Mouse (Mus musculus) hindbrain, embryonic 11.5 days (tissue): ENCODE data around the gene Psmg1. TPM values are rescaled to one million over a fixed set of nuclear protein-coding genes. Genes with fewer than 3 reads are reported as not detected.

Experiments
- ATAC-seq: fragments of 200-750 bp; cut with Nextera tagmentation; 2 replicates; pipeline ENCODE4 v1.8.0; 2017; ENCODE audit warnings: mild to moderate bottlenecking, moderate TSS enrichment, moderate library complexity; ENCODE audit not compliant: low FRiP score
- DNase-seq: peaks from one replicate; pipeline ENCODE4 v3.0.0-alpha.2; 2015; ENCODE audit warnings: low spot score
- H3K27ac ChIP-seq: fragments of 300-500 bp; sonication (generic); 2 replicates; pipeline ENCODE4 v1.5.1; 2014; ENCODE audit warnings: mild to moderate bottlenecking, low read depth, low read length
- H3K27me3 ChIP-seq: fragments of 300-500 bp; sonication (generic); 2 replicates; pipeline ENCODE4 v1.6.1; 2014; ENCODE audit warnings: mild to moderate bottlenecking, low read length, moderate library complexity, mixed read lengths; ENCODE audit not compliant: control insufficient read depth, insufficient read depth
- H3K36me3 ChIP-seq: fragments of 300-500 bp; sonication (generic); 2 replicates; pipeline ENCODE4 v1.6.1; 2014; ENCODE audit warnings: mild to moderate bottlenecking, low read length, moderate library complexity, mixed read lengths; ENCODE audit not compliant: control insufficient read depth, insufficient read depth
- H3K4me1 ChIP-seq: fragments of 300-500 bp; sonication (generic); replicated peaks from 2 replicates; pipeline ENCODE4 v1.6.1; 2014; ENCODE audit warnings: low read length, mixed read lengths; ENCODE audit not compliant: control insufficient read depth, insufficient read depth
- H3K4me2 ChIP-seq: fragments of 300-500 bp; sonication (generic); replicated peaks from 2 replicates; pipeline ENCODE4 v1.6.1; 2014; ENCODE audit warnings: mild to moderate bottlenecking, low read depth, low read length
- H3K4me3 ChIP-seq: fragments of 300-500 bp; sonication (generic); 2 replicates; pipeline ENCODE4 v1.5.1; 2014; ENCODE audit warnings: low read depth, low read length
- H3K9ac ChIP-seq: fragments of 300-500 bp; sonication (generic); 2 replicates; pipeline ENCODE4 v1.6.1; 2014; ENCODE audit warnings: low read depth, low read length
- H3K9me3 ChIP-seq: fragments of 300-500 bp; sonication (generic); 2 replicates; pipeline ENCODE4 v1.6.1; 2016; ENCODE audit warnings: low read length; ENCODE audit not compliant: control insufficient read depth
- WGBS: fragments of 180-500 bp; shearing (Covaris S2); extraction: QIAGEN DNeasy Blood & Tissue Kit; methylation state at CpG from one replicate; pipeline ENCODE4 v1.1.7; 2014; 5-methylcytosine and 5-hydroxymethylcytosine counted together
- polyA plus RNA-seq: library from polyadenylated mRNA; unstranded; fragments of >200 nt; fragmentation: Nextera tagmentation; extraction: Ambion mirVana; gene quantifications from 2 replicates; pipeline ENCODE4 v1.2.1, GENCODE M21; 2014

Psmg1 gene
- polyA plus RNA-seq, result 90.0 and 94.2 TPM in 2 replicates

DNA sequence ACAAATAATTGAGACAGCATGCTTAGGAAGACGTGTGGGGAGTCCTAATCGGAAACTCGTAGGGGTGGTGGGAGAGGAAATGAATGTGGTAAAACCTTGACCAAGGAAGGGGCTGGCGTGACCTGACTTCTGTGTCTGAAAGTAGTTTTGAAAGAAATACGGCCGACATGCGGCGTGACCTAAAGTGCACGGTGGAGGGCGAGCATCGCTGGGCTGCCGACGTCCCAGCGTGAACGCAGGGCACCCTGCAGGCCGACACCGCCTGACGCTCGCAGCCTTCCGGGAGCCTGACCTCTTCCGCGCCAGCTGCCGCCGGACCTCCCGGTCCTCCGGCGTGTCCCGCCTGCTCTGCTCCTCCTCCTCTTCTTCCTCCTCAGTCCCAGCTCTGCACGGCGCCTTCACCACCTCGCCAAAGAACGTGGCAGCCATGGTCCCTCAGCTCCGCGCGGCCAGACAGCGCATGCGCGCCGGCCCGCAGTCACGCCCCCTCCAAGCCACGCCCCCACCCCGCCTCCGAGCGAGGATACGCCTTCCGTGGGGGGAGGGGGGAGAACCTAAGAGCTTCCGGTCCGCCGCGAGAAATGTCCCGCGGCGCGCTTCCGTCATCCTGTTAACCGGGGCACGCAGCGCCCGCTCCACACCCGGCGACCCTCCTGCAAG, at the start of gene Psmg1:
Gene Psmg1 (minus strand): TSS at position 499 of the 660 bp plus-strand sequence.
- H3K27me3 ChIP-seq, result no peaks in the 10 kb centered on the region
- no peaks in the 10 kb centered on the region for H3K4me1 ChIP-seq
- peak within 1 kb of the TSS; percentile 80 for H3K4me3 ChIP-seq
- DNase-seq (peak; percentile 98), ATAC-seq (peak; percentile 95)
- peak within 1 kb of the TSS; percentile 81 for H3K9ac ChIP-seq
- peak within 1 kb of the TSS; percentile 83 for H3K27ac ChIP-seq
- H3K9me3 ChIP-seq, result no peaks in the 10 kb centered on the region
- WGBS, result under 1% methylated on average over 60 of the region's 62 CpGs
- H3K36me3 ChIP-seq, result no peaks in the 10 kb centered on the region
- H3K4me2 ChIP-seq, result peak within 1 kb of the TSS; percentile 73

DNA sequence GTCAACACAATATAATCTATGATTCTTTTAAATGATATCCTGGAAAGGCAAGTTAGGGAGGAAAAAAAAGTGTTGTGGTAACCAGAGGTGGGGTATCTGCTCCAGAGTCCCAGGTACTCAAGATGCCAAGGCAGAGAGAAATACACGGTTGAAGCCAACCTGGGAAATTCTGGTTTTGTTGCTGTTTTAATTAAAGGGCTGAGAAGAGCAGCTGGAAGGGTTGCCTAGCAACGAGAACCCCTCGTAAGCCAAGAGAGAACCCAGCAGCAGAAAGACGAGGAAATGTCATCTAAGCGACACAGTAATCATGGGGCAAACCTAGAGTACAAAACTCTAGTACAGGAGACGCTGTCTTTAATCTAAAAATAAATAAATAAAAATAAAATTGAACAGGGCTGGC, 48.8 kb upstream of the Psmg1 start:
- Histone ChIP-seq H3K4me2 (no peak overlapping the region), H3K27ac (no peak overlapping the region), H3K9ac (no peak overlapping the region), H3K9me3 (no peaks in the 10 kb centered on the region), H3K4me3 (no peak overlapping the region), H3K36me3 (peaks cover 13% of the 10 kb centered on the region), H3K4me1 (no peaks in the 10 kb centered on the region), H3K27me3 (no peaks in the 10 kb centered on the region)
- DNase-seq (no peak), ATAC-seq (no peak)
- WGBS, result 73% methylated on average over 6 of the region's 6 CpGs

DNA sequence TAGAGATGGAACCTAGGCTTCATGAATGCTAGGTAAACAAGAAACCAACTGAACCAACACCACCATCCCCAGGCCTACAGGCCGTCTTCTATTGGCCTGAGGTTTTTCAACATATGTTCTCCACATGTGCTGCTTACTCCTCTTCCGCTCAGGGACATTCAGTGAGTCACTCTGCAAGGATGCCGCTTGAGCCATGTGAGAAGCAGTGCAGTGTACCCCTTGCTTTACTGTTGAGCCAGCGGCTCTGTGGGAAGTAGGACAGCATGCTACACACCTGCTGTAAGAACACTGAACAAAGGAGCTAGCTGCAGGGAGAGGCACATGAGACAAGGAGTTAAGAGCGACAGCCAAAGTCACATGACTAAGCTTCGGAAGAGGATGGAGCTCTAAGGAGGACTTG, 43.7 kb upstream of the Psmg1 start:
- Histone ChIP-seq H3K9me3 (no peaks in the 10 kb centered on the region), H3K36me3 (peaks cover 11% of the 10 kb centered on the region), H3K4me1 (no peaks in the 10 kb centered on the region), H3K27me3 (no peaks in the 10 kb centered on the region), H3K4me2 (no peak overlapping the region), H3K4me3 (no peak overlapping the region), H3K9ac (no peak overlapping the region), H3K27ac (no peak overlapping the region)
- DNase-seq (no peak), ATAC-seq (no peak)
- WGBS, result 87% methylated on average over 6 of the region's 6 CpGs

DNA sequence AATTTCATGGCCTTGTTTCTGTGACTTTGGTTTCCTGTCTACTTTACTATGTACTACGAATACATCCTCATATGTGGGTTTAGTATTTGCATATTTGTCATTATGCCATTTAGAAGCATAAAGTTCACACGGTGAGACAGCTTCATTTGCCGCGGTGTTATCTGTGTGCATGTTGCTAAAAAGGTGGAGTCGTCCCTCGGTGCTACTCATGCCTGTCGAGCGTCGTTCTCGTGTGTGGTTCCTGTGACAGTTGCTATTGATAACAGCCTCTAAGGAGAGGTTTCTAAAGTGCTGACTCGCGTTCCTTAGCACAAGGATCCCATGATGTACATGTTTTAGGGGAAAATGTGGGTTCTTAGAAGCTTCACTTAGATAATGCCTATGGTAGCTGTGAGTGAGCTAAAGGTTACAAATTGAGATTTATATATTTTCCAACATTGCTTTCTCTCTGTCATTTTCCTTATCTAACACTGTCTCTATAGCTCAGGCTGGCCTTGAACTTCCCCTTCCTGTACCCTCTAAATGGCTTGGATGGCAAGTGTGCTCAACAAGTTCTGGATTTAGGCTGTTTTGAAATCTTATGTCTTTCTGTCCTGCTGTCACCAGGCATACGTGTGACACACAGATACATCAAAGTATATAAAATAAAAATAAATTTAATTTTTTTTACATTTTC, 41.7 kb upstream of the Psmg1 start:
- WGBS, result 94% methylated on average over 13 of the region's 13 CpGs
- H3K4me2 ChIP-seq, result no peak overlapping the region
- H3K27me3 ChIP-seq, result no peaks in the 10 kb centered on the region
- peaks cover 11% of the 10 kb centered on the region for H3K36me3 ChIP-seq
- H3K9ac ChIP-seq, result no peak overlapping the region
- H3K4me3 ChIP-seq, result no peak overlapping the region
- no peaks in the 10 kb centered on the region for H3K9me3 ChIP-seq
- ATAC-seq (no peak), DNase-seq (no peak)
- H3K4me1 ChIP-seq, result no peaks in the 10 kb centered on the region
- no peak overlapping the region for H3K27ac ChIP-seq

DNA sequence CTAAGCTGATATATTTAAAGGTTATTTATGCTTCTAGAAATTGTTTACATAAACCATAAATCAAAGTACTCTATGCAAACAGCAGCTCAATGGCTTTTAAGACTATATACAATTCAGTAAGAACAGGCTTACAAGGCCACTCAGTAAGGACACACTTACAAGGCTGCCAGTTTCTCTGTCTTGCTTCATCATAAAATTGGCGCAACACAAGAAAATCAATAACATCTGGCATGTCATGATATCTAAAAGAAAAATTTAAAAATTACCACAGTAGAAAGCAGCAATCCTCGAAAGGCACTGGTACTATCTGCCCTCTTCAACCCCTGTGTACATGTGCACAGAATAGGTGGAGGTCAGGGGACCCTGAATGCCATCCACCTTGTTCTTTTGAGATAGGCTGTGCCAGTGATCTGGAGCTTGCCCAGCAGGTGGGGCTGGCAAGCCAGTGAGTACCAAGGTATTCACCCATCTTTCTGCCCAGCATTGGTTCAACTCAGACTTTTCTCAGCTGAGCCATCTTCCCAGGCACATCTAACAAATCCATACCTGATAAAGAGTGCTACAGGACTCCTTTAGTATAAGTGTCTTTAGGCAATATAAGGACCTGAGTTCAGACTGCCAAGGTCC, 39.8 kb upstream of the Psmg1 start:
- Histone ChIP-seq H3K27me3 (no peaks in the 10 kb centered on the region), H3K27ac (no peak overlapping the region), H3K9me3 (no peaks in the 10 kb centered on the region), H3K4me3 (no peak overlapping the region), H3K4me2 (no peak overlapping the region), H3K9ac (no peak overlapping the region), H3K4me1 (no peaks in the 10 kb centered on the region), H3K36me3 (peaks cover 15% of the 10 kb centered on the region)
- ATAC-seq, result no peak
- no peak for DNase-seq
- WGBS, result 96% methylated on average over 2 of the region's 2 CpGs

DNA sequence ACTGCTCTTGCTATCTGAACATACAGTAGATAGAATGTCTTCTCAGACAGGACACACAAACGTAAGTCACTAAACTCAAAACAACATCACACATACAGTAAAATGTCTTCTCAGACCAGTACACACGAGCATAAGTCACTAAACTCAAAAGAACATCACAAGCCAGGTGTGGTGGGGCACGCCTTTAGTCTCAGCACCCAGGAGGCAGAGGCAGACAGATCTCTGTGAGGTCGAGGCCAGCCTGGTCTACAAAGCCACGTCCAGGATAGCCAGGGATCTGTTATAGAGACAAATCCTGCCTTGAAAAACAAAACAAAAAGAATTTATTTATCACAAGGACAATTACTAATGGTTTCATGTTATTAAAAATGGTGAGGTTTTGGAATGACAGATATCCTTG, 35.5 kb upstream of the Psmg1 start:
- ATAC-seq (no peak), DNase-seq (no peak)
- 95% methylated on average over 5 of the region's 5 CpGs for WGBS
- H3K36me3 ChIP-seq, result peaks cover 13% of the 10 kb centered on the region
- no peaks in the 10 kb centered on the region for H3K9me3 ChIP-seq
- no peaks in the 10 kb centered on the region for H3K4me1 ChIP-seq
- no peak overlapping the region for H3K9ac ChIP-seq
- no peaks in the 10 kb centered on the region for H3K27me3 ChIP-seq
- H3K4me2 ChIP-seq, result no peak overlapping the region
- no peak overlapping the region for H3K27ac ChIP-seq
- no peak overlapping the region for H3K4me3 ChIP-seq

DNA sequence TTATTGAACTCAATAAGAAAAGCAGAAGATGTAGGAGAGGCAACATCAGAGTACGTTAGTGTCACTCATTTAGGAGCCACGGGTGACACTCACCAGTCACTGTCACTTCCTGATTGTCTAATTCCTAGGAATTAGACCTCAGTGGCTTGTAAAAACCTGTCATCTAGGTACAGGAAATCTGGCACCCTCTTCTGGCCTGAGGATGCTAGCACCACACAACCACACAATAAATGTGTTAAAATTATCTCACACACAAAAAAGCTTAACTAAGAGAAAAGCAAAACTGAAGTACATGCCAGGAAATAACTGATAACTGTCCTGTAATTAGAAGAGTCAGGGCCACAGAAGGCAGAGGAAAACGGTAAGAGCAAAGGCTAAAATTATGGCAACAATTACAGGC, 34.5 kb upstream of the Psmg1 start:
- Histone ChIP-seq H3K4me2 (no peak overlapping the region), H3K9me3 (no peaks in the 10 kb centered on the region), H3K4me3 (no peak overlapping the region), H3K27me3 (no peaks in the 10 kb centered on the region), H3K4me1 (no peaks in the 10 kb centered on the region), H3K9ac (no peak overlapping the region), H3K36me3 (peaks cover 13% of the 10 kb centered on the region), H3K27ac (no peak overlapping the region)
- ATAC-seq (no peak), DNase-seq (no peak)
- 92% methylated on average over 3 of the region's 3 CpGs for WGBS

DNA sequence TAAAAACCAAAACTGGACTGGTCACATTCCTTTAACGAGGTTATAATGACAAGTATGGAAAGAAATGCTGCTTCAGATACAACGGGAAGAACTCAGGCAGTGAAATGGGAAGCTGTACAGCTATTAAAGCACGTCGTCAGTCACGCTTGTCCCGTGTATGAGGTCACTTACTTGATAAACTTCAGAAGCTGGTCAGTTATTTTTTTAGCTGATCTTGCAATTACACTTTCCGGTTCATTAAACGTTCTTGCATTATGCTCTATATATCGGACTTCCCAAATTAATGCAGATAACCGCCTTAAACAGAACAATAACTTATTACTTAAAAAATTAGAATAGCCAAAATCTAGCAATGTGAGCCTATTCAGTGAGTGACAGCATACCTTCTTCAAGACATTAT, 30.3 kb upstream of the Psmg1 start:
- peaks cover 11% of the 10 kb centered on the region; the same call in 1 of the 2 replicates for H3K36me3 ChIP-seq
- DNase-seq, result no peak
- no peak for ATAC-seq

More for the DNA sequence above, 30.3 kb upstream of the Psmg1 start:
- H3K4me2 ChIP-seq, result no peak overlapping the region
- H3K9ac ChIP-seq, result no peak overlapping the region
- no peak overlapping the region for H3K4me3 ChIP-seq
- no peaks in the 10 kb centered on the region for H3K4me1 ChIP-seq
- WGBS, result 92% methylated on average over 10 of the region's 10 CpGs
- H3K27ac ChIP-seq, result no peak overlapping the region
- H3K9me3 ChIP-seq, result no peaks in the 10 kb centered on the region
- no peaks in the 10 kb centered on the region for H3K27me3 ChIP-seq
